In the genomic region with DNA sequence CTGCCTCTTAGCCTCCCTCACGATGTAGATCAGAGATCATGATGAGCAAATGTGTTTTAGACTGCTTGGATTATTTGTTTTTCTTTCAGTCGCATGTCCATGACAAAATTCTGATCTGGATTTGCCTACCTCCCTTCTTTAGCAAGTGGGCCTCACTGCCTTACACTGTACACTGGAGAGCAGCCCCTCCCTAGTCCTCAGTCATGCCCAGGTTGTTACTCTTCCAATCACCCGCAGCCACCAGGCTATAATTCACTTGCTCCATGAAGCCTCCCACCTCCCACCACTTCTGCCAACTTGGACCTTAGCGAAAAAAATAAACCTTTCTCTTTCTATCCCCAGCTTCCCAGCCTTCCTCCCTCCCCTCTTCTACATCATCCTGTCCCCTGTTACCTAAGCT, we compare ENCODE assay signal across 33 mouse cellular contexts. TPM values are rescaled to one million over a fixed set of nuclear protein-coding genes. Genes with fewer than 3 reads are reported as not detected.
"Had no signal": no experiment of that assay in that cellular context is flagged by ENCODE, and none has a peak within 500 bp of the region (broad histone marks: within the 10 kb centered on the region; RNA-seq: fewer than 3 reads in every experiment).

No protein-coding gene starts in this region.

- H3K9ac ChIP-seq: limb, embryonic 12.5 days; limb, embryonic 13.5 days; limb, embryonic 15.5 days; liver, embryonic 12.5 days; liver, embryonic 13.5 days; liver, embryonic 14.5 days; liver, embryonic 15.5 days; liver, postnatal 0 days; lung, embryonic 14.5 days; lung, embryonic 15.5 days; midbrain, embryonic 12.5 days; midbrain, embryonic 13.5 days; midbrain, embryonic 15.5 days; neural tube, embryonic 12.5 days; neural tube, embryonic 13.5 days had no signal

- H3K36me3 ChIP-seq: limb, embryonic 10.5 days; limb, embryonic 12.5 days; limb, embryonic 13.5 days; limb, embryonic 15.5 days; liver, embryonic 12.5 days; liver, embryonic 13.5 days; liver, embryonic 15.5 days; lung, embryonic 15.5 days; midbrain, embryonic 10.5 days; midbrain, embryonic 12.5 days; midbrain, embryonic 13.5 days; midbrain, embryonic 15.5 days; neural tube, embryonic 12.5 days; neural tube, embryonic 13.5 days had no signal

- H3K9me3 ChIP-seq: limb, embryonic 10.5 days; limb, embryonic 15.5 days; liver, embryonic 12.5 days; liver, embryonic 13.5 days; liver, embryonic 15.5 days; lung, embryonic 15.5 days; midbrain, embryonic 10.5 days; midbrain, embryonic 12.5 days; midbrain, embryonic 13.5 days; midbrain, embryonic 15.5 days; neural tube, embryonic 12.5 days had no signal

- H3K4me3 ChIP-seq: limb, embryonic 10.5 days; limb, embryonic 12.5 days; limb, embryonic 13.5 days; limb, embryonic 15.5 days; liver, embryonic 12.5 days; liver, embryonic 13.5 days; liver, embryonic 15.5 days; lung, embryonic 15.5 days; megakaryocyte, embryonic 14.5 days; midbrain, embryonic 10.5 days; midbrain, embryonic 12.5 days; midbrain, embryonic 13.5 days; midbrain, embryonic 15.5 days; myocyte; neural tube, embryonic 12.5 days; neural tube, embryonic 13.5 days had no signal

- H3K27me3 ChIP-seq: limb, embryonic 12.5 days; limb, embryonic 13.5 days; limb, embryonic 15.5 days; liver, embryonic 12.5 days; liver, embryonic 13.5 days; liver, embryonic 15.5 days; lung, embryonic 15.5 days; midbrain, embryonic 13.5 days; midbrain, embryonic 15.5 days; neural tube, embryonic 12.5 days; neural tube, embryonic 13.5 days had no signal

- ATAC-seq: liver, embryonic 12.5 days; liver, postnatal 0 days; lung, postnatal 0 days; midbrain, embryonic 13.5 days; midbrain, embryonic 15.5 days; midbrain, embryonic 16.5 days had no signal

- H3K4me2 ChIP-seq: limb, embryonic 12.5 days; limb, embryonic 13.5 days; limb, embryonic 15.5 days; liver, embryonic 11.5 days; liver, embryonic 12.5 days; liver, embryonic 13.5 days; liver, embryonic 15.5 days; lung, embryonic 14.5 days; lung, embryonic 15.5 days; midbrain, embryonic 11.5 days; midbrain, embryonic 12.5 days; midbrain, embryonic 13.5 days; midbrain, embryonic 15.5 days; neural tube, embryonic 12.5 days; neural tube, embryonic 13.5 days had no signal

- H3K27ac ChIP-seq: limb, embryonic 10.5 days; limb, embryonic 12.5 days; limb, embryonic 13.5 days; limb, embryonic 15.5 days; liver, embryonic 12.5 days; liver, embryonic 13.5 days; liver, embryonic 14.5 days; liver, embryonic 15.5 days; lung, embryonic 15.5 days; macrophage; midbrain, embryonic 10.5 days; midbrain, embryonic 12.5 days; midbrain, embryonic 13.5 days; midbrain, embryonic 15.5 days; neural tube, embryonic 12.5 days; neural tube, embryonic 13.5 days had no signal

- H3K4me1 ChIP-seq: limb, embryonic 15.5 days; liver, embryonic 12.5 days; liver, embryonic 15.5 days; lung, embryonic 15.5 days; midbrain, embryonic 15.5 days; neural tube, embryonic 12.5 days had no signal

- DNase-seq: left cerebral cortex, postnatal 4 days; liver; liver, embryonic 13.5 days; liver, postnatal 0 days; lung, adult 18-20 months; lung, adult 2 months; lung, embryonic 14.5 days; lung, postnatal 10 days; lung, postnatal 14 days; lung, postnatal 36 days; lung, postnatal 4 days; midbrain, embryonic 14.5 days had no signal

RNA-seq across cellular contexts. Expression of gene Bend4, which starts 34.2 kb away (rescaled TPM):
- polyA plus RNA-seq: myocyte had no signal
